Mouse (Mus musculus) G1E (cell line): Measurements from ENCODE around the gene Cdca7l. TPM values are rescaled to one million over a fixed set of nuclear protein-coding genes. Genes with fewer than 3 reads are reported as not detected.

ENCODE experiments used
- ATAC-seq: 2 replicates; pipeline ENCODE4 v1.8.0; 2016; ENCODE audit warnings: mild to moderate bottlenecking; ENCODE audit not compliant: insufficient number of reproducible peaks, poor library complexity, low FRiP score, severe bottlenecking; ENCODE audit errors: extremely low read depth
- DNase-seq: peaks from one replicate; pipeline ENCODE4 v3.0.0; 2012; ENCODE audit warnings: low spot score
- H3K27me3 ChIP-seq: 2 replicates; pipeline ENCODE4 v1.6.1; 2012; ENCODE audit warnings: mild to moderate bottlenecking, low read length, inconsistent platforms; ENCODE audit not compliant: insufficient read depth
- H3K36me3 ChIP-seq: replicated peaks from 2 replicates; pipeline ENCODE3; 2012; ENCODE audit warnings: mild to moderate bottlenecking, inconsistent platforms
- H3K4me1 ChIP-seq: 2 replicates; pipeline ENCODE4 v1.6.1; 2012; ENCODE audit warnings: low read depth, low read length, inconsistent platforms, mixed read lengths; ENCODE audit not compliant: insufficient read depth
- H3K4me3 ChIP-seq: 2 replicates; pipeline ENCODE4 v1.5.1; 2012; ENCODE audit warnings: low read depth, mild to moderate bottlenecking, inconsistent platforms, low read length, moderate library complexity, mixed read lengths
- H3K9me3 ChIP-seq: replicated peaks from 2 replicates; pipeline ENCODE4 v1.6.1; 2012; ENCODE audit warnings: inconsistent platforms
- CTCF ChIP-seq: IDR thresholded peaks from 2 replicates; pipeline ENCODE4 v1.5.1; 2012; ENCODE audit warnings: low read depth, low read length, inconsistent platforms, mixed read lengths
- GATA1 ChIP-seq: IDR thresholded peaks from 2 replicates; pipeline ENCODE4 v1.6.1; 2012; ENCODE audit warnings: borderline replicate concordance, low read length, inconsistent platforms, mixed read lengths
- GATA2 ChIP-seq: IDR thresholded peaks from 2 replicates; pipeline ENCODE4 v1.6.1; 2012; ENCODE audit warnings: low read depth, low read length, inconsistent platforms, borderline replicate concordance
- POLR2AphosphoS5 ChIP-seq: IDR thresholded peaks from 2 replicates; pipeline ENCODE4 v1.6.1; 2012; ENCODE audit warnings: low read depth, low read length, inconsistent platforms; ENCODE audit not compliant: insufficient replicate concordance
- TAL1 ChIP-seq: conservative IDR thresholded peaks from 2 replicates; pipeline ENCODE4 v1.6.1; 2012; ENCODE audit warnings: low read depth, low read length, inconsistent platforms, mixed read lengths
- polyA plus RNA-seq: library from polyadenylated mRNA; stranded (reverse); fragments of >175 nt; gene quantifications from 2 replicates; pipeline ENCODE4 v1.2.3, GENCODE M21; 2012
- total RNA-seq, 2 experiments: library from RNA; stranded (forward) in 1 of 2; stranded (reverse) in 1 of 2; fragments of 200-1000 nt in 1 of 2; fragments of >200 nt in 1 of 2; fragmentation: Nextera tagmentation in 1 of 2; gene quantifications; 2 replicates each; pipeline ENCODE4 v1.2.3; 2014 to 2017

The Cdca7l gene
- total and polyA plus RNA-seq, 3 experiments, result 6.8 to 19.9 (median 15.0) TPM

- no peak for DNase-seq
- no peak for ATAC-seq
- no peak for TF ChIP-seq TAL1
- Histone ChIP-seq H3K36me3 (no peaks in the 10 kb centered on the region), H3K4me3 (no peak overlapping the region), H3K9me3 (peaks cover 33% of the 10 kb centered on the region), H3K27me3 (no peaks in the 10 kb centered on the region), H3K4me1 (no peaks in the 10 kb centered on the region)
Measured at GRCm38 (mm10) chr12:117807637-117808036, 3.5 kb downstream of the Cdca7l start.

- H3K4me3 ChIP-seq, result no peak overlapping the region
- no peaks in the 10 kb centered on the region for H3K27me3 ChIP-seq
- TF ChIP-seq CTCF, result no peak
- TF ChIP-seq GATA1, result no peak
- no peak for TF ChIP-seq GATA2
- no peak for TF ChIP-seq POLR2AphosphoS5
- no peak for TF ChIP-seq TAL1
- no peak for ATAC-seq
- H3K36me3 ChIP-seq, result no peaks in the 10 kb centered on the region
- peaks cover 35% of the 10 kb centered on the region for H3K9me3 ChIP-seq
- H3K4me1 ChIP-seq, result no peaks in the 10 kb centered on the region
- DNase-seq, result no peak
Measured at GRCm38 (mm10) chr12:117808355-117809326, 4.6 kb downstream of the Cdca7l start.

GRCm38 (mm10) chr12:117809327-117810017, 5.4 kb downstream of the Cdca7l start:
- Histone ChIP-seq H3K4me1 (no peaks in the 10 kb centered on the region), H3K4me3 (no peak overlapping the region), H3K9me3 (peaks cover 35% of the 10 kb centered on the region), H3K36me3 (no peaks in the 10 kb centered on the region), H3K27me3 (no peaks in the 10 kb centered on the region)
- no peak for ATAC-seq
- no peak for TF ChIP-seq GATA1
- TF ChIP-seq GATA2, result no peak
- TF ChIP-seq CTCF, result no peak
- TF ChIP-seq TAL1, result no peak
- no peak for TF ChIP-seq POLR2AphosphoS5
- no peak for DNase-seq

- DNase-seq (no peak), ATAC-seq (no peak)
- H3K36me3 ChIP-seq, result no peaks in the 10 kb centered on the region
- TF ChIP-seq POLR2AphosphoS5 (no peak), GATA1 (no peak), CTCF (no peak), TAL1 (no peak), GATA2 (no peak)
- H3K4me3 ChIP-seq, result no peak overlapping the region
- no peaks in the 10 kb centered on the region for H3K4me1 ChIP-seq
- no peaks in the 10 kb centered on the region for H3K27me3 ChIP-seq
- H3K9me3 ChIP-seq, result peaks cover 31% of the 10 kb centered on the region
Measured at GRCm38 (mm10) chr12:117810074-117810473, 6.0 kb downstream of the Cdca7l start.

- H3K4me3 ChIP-seq, result no peak overlapping the region
- no peaks in the 10 kb centered on the region for H3K36me3 ChIP-seq
- no peaks in the 10 kb centered on the region for H3K27me3 ChIP-seq
- H3K4me1 ChIP-seq, result no peaks in the 10 kb centered on the region
- ATAC-seq (no peak), DNase-seq (no peak)
- TF ChIP-seq GATA1 (no peak), POLR2AphosphoS5 (no peak), GATA2 (no peak), TAL1 (no peak), CTCF (no peak)
- peaks cover 4% of the 10 kb centered on the region for H3K9me3 ChIP-seq
Measured at GRCm38 (mm10) chr12:117820138-117820858, 16.2 kb downstream of the Cdca7l start.

- Histone ChIP-seq H3K4me3 (no peak overlapping the region), H3K36me3 (no peaks in the 10 kb centered on the region), H3K27me3 (no peaks in the 10 kb centered on the region), H3K9me3 (peaks cover 4% of the 10 kb centered on the region), H3K4me1 (no peaks in the 10 kb centered on the region)
- ATAC-seq (no peak), DNase-seq (no peak)
- TF ChIP-seq GATA1, result no peak
- no peak for TF ChIP-seq POLR2AphosphoS5
Measured at GRCm38 (mm10) chr12:117820859-117821221, 16.8 kb downstream of the Cdca7l start.
